Mouse (Mus musculus) liver, embryonic 14.5 days (tissue): ENCODE measurements at regions not wholly inside any gene's neighbourhood (a gene's known extent, or its start where the extent isn't known, plus 50 kb on each side); places are given as distances from the start of the nearest gene placed in this dataset.

Source experiments
- CTCF ChIP-seq: IDR thresholded peaks from 2 replicates; pipeline ENCODE4 v1.5.1; 2016; ENCODE audit warnings: antibody characterized with exemption, low read depth, control low read depth
- EP300 ChIP-seq: IDR thresholded peaks from 2 replicates; pipeline ENCODE4 v1.6.1; 2016; ENCODE audit warnings: antibody characterized with exemption, low read depth

- no peak for TF ChIP-seq CTCF
- TF ChIP-seq EP300, result no peak
These were observed 122.3 kb upstream of the Kcnh8 start for GRCm38 (mm10) chr17:52480087-52480638.
